Mouse (Mus musculus) limb, embryonic 10.5 days (tissue): Measurements from ENCODE around the gene Ncmap. TPM values are rescaled to one million over a fixed set of nuclear protein-coding genes. Genes with fewer than 3 reads are reported as not detected.

Experiments used
- DNase-seq: peaks from one replicate; pipeline ENCODE4 v3.0.0-alpha.2; 2017; ENCODE audit warnings: low spot score
- H3K27ac ChIP-seq: fragments of 300-500 bp; sonication (generic); 2 replicates; pipeline ENCODE4 v1.5.1; 2016; ENCODE audit warnings: mild to moderate bottlenecking
- H3K27me3 ChIP-seq: fragments of 300-500 bp; sonication (generic); 2 replicates; pipeline ENCODE4 v1.6.1; 2016; ENCODE audit warnings: low read depth, mild to moderate bottlenecking; ENCODE audit not compliant: poor library complexity, severe bottlenecking
- H3K36me3 ChIP-seq: fragments of 300-500 bp; sonication (generic); 2 replicates; pipeline ENCODE4 v1.6.1; 2016; ENCODE audit warnings: mild to moderate bottlenecking, moderate library complexity
- H3K4me1 ChIP-seq: fragments of 300-500 bp; sonication (generic); 2 replicates; pipeline ENCODE4 v1.6.1; 2016
- H3K4me3 ChIP-seq: fragments of 300-500 bp; sonication (generic); 2 replicates; pipeline ENCODE4 v1.5.1; 2016; ENCODE audit warnings: mild to moderate bottlenecking, moderate library complexity
- H3K9me3 ChIP-seq: fragments of 300-500 bp; sonication (generic); replicated peaks from 2 replicates; pipeline ENCODE4 v1.6.1; 2016; ENCODE audit warnings: mild to moderate bottlenecking
- WGBS: fragments of 180-500 bp; shearing (Covaris S2); methylation state at CpG from one replicate; pipeline ENCODE4 v1.1.7; 2016; 5-methylcytosine and 5-hydroxymethylcytosine counted together
- polyA plus RNA-seq: library from polyadenylated mRNA; unstranded; fragments of >200 nt; fragmentation: Nextera tagmentation; extraction: Ambion mirVana; gene quantifications from 2 replicates; pipeline ENCODE4 v1.2.1, GENCODE M21; 2016

Ncmap gene
- polyA plus RNA-seq = 0.35 TPM in 1 of 2 replicates, not detected in the other

DNA sequence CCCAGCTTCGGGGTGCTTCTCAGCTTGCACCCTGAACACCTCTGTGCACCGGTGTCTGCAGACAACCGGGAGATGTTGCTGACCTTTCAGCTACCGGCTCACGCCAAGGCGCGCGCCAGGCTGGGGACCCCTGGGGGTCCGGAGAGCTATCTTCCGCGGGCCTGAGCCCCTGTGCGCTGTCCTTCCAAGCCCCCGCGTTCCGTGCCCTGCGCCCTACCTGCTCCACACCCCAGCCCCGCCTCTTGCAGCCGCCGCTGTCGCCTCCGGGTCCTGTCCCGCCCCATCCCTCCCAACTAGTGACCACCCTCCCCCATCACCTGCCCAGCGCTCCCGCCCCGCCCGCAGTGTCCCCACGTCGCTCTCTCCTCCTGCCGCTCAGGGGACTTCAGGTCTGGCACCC, at the start of gene Ncmap:
TSS of gene Ncmap (minus strand) at position 237 of the 400 bp plus-strand sequence.
- Histone ChIP-seq H3K4me1 (peaks cover 12% of the 10 kb centered on the region), H3K27me3 (peaks cover 63% of the 10 kb centered on the region), H3K4me3 (peak within 1 kb of the TSS; percentile 54), H3K27ac (peak within 1 kb of the TSS; percentile 44; the same call in 1 of the 2 replicates), H3K9me3 (no peaks in the 10 kb centered on the region), H3K36me3 (no peaks in the 10 kb centered on the region)
- under 1% methylated on average over 29 of the region's 29 CpGs for WGBS
- DNase-seq = peak; percentile 50

DNA sequence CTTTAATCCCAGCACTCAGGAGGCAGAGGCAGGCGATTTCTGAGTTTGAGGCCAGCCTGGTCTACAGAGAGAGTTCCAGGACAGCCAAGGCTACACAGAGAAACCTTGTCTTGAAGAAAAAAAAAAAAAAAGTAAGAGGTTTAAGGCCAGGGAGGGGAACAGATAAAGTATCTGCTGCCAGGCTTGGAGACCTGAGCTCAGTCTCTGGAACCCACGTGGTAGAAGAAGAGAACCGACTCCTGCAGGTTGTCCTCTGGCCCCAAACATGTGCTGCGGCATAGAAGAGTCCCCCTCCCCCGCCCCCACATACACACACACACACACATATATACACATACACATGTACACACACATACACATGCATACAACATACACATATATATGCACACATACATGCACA, 44.4 kb upstream of the Ncmap start:
- Histone ChIP-seq H3K27ac (no peak overlapping the region), H3K27me3 (no peaks in the 10 kb centered on the region), H3K4me1 (peaks cover 7% of the 10 kb centered on the region), H3K36me3 (no peaks in the 10 kb centered on the region), H3K4me3 (no peak overlapping the region), H3K9me3 (no peaks in the 10 kb centered on the region)
- 77% methylated on average over 5 of the region's 5 CpGs for WGBS
- no peak for DNase-seq

DNA sequence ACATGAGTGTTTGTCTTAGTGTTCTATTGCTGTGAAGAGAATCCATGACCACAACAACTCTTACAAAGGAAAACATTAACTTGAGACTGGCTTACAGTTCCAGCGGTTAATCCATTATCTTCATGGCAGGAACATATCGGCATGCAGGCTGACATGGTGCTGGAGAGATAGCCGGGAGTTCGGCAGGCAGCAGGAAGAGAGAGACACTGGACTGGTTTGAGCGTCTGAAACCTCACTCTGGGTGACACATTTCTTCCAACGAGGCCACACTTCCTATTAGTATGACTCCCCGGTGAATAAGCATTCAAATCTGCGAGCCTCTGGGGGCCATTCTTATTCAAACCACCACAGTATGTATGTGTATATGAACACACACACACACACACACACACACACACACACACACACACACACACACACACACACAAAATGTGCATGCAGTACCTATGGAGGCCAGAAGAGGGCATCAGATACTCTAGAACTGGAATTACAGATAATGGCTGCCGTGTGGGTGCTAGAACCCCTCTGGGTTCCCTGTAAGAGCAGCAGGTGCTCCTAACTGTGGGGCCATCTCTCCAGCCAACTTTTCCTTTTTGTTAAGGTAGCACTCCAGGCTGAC, 42.0 kb upstream of the Ncmap start:
- Histone ChIP-seq H3K27ac (no peak overlapping the region), H3K36me3 (no peaks in the 10 kb centered on the region), H3K4me1 (peaks cover 10% of the 10 kb centered on the region), H3K4me3 (no peak overlapping the region), H3K27me3 (no peaks in the 10 kb centered on the region), H3K9me3 (no peaks in the 10 kb centered on the region)
- peak; percentile 38 for DNase-seq
- 67% methylated on average over 9 of the region's 9 CpGs for WGBS

DNA sequence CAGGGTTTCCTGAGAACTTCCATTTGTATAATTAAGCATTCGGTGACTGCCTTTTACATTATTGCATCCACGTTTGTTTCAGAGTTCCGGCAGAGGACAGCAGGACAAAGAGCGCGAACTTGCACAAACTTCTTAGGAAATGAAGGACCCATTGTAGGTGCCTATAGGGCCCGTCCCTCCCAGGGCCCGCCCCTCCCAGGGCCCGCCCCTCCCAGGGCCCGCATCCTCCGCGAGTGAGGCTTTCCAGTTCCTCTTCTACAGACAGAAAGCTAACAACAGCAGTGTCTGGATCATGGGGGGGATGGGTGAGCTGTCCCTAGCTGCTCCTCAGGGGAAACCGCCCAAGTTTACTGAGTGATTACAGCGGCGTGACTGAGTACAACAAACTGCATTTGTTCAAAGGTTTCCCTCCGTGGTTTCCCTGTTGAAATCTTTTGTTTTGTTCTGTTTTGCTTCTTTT, 41.2 kb upstream of the Ncmap start:
- Histone ChIP-seq H3K27me3 (no peaks in the 10 kb centered on the region), H3K27ac (peak overlapping the region; percentile 78), H3K9me3 (no peaks in the 10 kb centered on the region), H3K36me3 (no peaks in the 10 kb centered on the region), H3K4me3 (peak overlapping the region; percentile 37), H3K4me1 (peaks cover 15% of the 10 kb centered on the region)
- 7% methylated on average over 15 of the region's 15 CpGs for WGBS
- peak; percentile 73 for DNase-seq

GRCm38 (mm10) chr4:135437924-135438323, 39.9 kb upstream of the Ncmap start:
- peaks cover 26% of the 10 kb centered on the region for H3K4me1 ChIP-seq
- no peaks in the 10 kb centered on the region for H3K36me3 ChIP-seq
- no peak for DNase-seq
- H3K27ac ChIP-seq = no peak overlapping the region
- no peaks in the 10 kb centered on the region for H3K9me3 ChIP-seq
- peaks cover 6% of the 10 kb centered on the region; the same call in 1 of the 2 replicates for H3K27me3 ChIP-seq
- H3K4me3 ChIP-seq = no peak overlapping the region

DNA sequence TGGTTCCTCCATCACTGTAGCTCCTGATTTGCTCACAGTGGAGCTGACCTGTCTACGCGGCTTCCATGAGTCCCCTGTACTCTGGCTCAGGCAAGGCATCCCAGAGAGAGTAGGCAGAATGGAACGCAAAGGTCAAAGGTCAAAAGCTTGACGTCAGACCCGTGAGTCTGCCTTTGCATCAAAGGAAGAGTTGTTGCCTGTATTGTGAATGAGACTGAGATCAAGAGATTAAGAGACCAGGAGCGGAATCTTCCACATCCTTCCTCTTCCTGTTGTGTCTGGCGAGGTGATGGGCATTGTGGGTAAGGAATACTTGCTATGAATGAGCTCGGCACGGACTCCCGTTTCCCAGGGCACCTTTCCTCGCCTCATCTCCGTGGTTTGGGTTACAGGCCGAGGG, 38.3 kb upstream of the Ncmap start:
- no peak overlapping the region for H3K4me3 ChIP-seq
- no peak for DNase-seq
- 65% methylated on average over 13 of the region's 13 CpGs for WGBS
- no peaks in the 10 kb centered on the region for H3K9me3 ChIP-seq
- peaks cover 26% of the 10 kb centered on the region for H3K4me1 ChIP-seq
- no peaks in the 10 kb centered on the region for H3K36me3 ChIP-seq
- peaks cover 14% of the 10 kb centered on the region for H3K27me3 ChIP-seq
- no peak overlapping the region for H3K27ac ChIP-seq

DNA sequence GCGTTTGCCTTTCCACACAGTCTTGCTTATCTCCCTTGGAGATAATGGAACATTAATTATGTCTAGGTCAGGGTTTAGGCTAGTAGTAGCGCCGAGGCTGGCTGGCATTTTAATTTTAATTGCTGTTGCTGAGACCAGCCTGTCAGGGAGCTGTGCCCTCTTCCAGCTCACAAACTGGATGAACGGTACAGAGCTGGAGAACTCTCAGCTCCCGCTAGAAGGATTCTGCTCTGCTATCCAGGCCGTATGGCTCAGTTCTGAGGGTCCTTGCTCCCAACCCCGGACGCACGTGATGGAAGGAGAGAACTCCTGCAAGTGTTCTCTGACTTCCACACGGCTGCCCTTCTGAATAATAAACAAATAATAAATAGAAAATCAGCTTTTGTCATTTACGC, 36.4 kb upstream of the Ncmap start:
- Histone ChIP-seq H3K4me1 (peaks cover 24% of the 10 kb centered on the region), H3K27me3 (peaks cover 14% of the 10 kb centered on the region), H3K9me3 (no peaks in the 10 kb centered on the region), H3K27ac (peak overlapping the region; percentile 85), H3K4me3 (peak overlapping the region; percentile 74), H3K36me3 (no peaks in the 10 kb centered on the region)
- WGBS = 30% methylated on average over 11 of the region's 11 CpGs
- DNase-seq = no peak

- H3K27ac ChIP-seq = peak within 1 kb of the TSS; percentile 85
- under 1% methylated on average over 79 of the region's 79 CpGs for WGBS
- DNase-seq = peak; percentile 94
Observed at GRCm38 (mm10) chr4:135433443-135434394, 35.7 kb upstream of the Ncmap start, which contains the start of gene Rcan3. Rcan3 (minus strand) TSS chr4:135433853.

GRCm38 (mm10) chr4:135433086-135433442, 35.0 kb upstream of the Ncmap start:
- DNase-seq = no peak
- 8% methylated on average over 10 of the region's 10 CpGs for WGBS
- H3K9me3 ChIP-seq = no peaks in the 10 kb centered on the region
- H3K36me3 ChIP-seq = no peaks in the 10 kb centered on the region
- peaks cover 19% of the 10 kb centered on the region for H3K4me1 ChIP-seq
- H3K4me3 ChIP-seq = peak overlapping the region; percentile 74
- peak overlapping the region; percentile 85 for H3K27ac ChIP-seq
- H3K27me3 ChIP-seq = peaks cover 14% of the 10 kb centered on the region

More at GRCm38 (mm10) chr4:135433443-135434394, 35.7 kb upstream of the Ncmap start, which contains the start of gene Rcan3:
- no peaks in the 10 kb centered on the region for H3K9me3 ChIP-seq
- peaks cover 19% of the 10 kb centered on the region for H3K4me1 ChIP-seq
- H3K27me3 ChIP-seq = peaks cover 14% of the 10 kb centered on the region
- H3K4me3 ChIP-seq = peak within 1 kb of the TSS; percentile 74
- no peaks in the 10 kb centered on the region for H3K36me3 ChIP-seq

DNA sequence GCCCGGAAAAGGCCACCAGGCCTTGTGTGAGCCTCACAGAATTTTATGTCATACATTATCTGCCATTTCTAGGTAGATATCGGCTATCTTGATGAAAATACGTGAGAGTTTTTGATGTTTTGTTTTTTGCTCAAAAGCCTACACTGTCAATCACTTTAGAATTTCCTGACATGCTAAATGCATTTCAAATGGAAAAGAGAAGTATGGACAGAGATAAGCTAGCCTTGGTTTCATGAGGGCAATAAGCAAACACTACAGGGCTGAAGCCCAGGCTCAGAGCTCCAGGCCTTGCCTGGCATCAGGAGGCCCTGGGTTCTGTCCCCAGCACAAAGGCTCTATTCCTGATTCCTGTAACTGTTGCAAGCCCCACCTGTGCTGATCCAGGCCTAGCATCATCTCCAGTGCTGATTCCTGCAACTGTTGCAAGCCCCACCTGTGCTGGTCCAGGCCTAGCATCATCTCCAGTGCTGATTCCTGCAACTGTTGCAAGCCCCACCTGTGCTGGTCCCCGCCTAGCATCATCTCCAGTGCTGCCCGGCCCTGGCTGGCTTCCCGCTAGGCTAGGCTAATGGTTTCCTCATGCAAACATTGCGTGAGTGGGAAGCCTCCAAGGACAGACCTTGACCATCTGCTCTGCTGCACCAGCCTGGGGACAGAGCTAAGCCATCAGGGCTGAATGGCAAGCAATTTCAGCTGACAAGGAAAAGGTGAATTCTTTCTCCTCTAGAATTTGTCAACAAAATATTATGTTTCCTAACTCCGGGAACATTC, 32.1 kb upstream of the Ncmap start:
- Histone ChIP-seq H3K27ac (no peak overlapping the region), H3K27me3 (peaks cover 14% of the 10 kb centered on the region), H3K36me3 (no peaks in the 10 kb centered on the region), H3K4me3 (no peak overlapping the region), H3K4me1 (peaks cover 16% of the 10 kb centered on the region), H3K9me3 (no peaks in the 10 kb centered on the region)
- 85% methylated on average over 8 of the region's 8 CpGs for WGBS
- no peak for DNase-seq

DNA sequence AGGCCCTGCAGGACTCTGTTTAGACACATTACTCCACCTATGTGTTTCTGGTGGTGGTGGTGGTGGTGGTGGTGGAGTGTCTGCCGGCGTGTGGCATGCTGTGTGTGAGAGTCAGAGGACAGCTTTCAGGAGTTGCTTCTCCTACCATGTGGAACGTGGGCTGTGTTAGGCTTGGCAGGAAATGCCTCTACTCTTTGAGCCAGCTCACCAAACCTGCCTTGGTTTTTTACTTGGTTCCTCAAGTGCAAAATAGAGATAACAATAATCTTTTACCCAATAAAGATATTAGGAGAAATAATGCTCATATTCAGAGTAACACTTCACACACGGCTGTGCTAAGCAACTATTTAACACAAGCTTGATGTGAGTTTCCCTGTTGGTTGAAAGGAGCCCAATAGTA, 31.4 kb upstream of the Ncmap start:
- Histone ChIP-seq H3K27ac (no peak overlapping the region), H3K36me3 (no peaks in the 10 kb centered on the region), H3K4me3 (no peak overlapping the region), H3K4me1 (peaks cover 13% of the 10 kb centered on the region), H3K9me3 (no peaks in the 10 kb centered on the region), H3K27me3 (peaks cover 14% of the 10 kb centered on the region)
- 94% methylated on average over 4 of the region's 4 CpGs for WGBS
- DNase-seq = no peak

DNA sequence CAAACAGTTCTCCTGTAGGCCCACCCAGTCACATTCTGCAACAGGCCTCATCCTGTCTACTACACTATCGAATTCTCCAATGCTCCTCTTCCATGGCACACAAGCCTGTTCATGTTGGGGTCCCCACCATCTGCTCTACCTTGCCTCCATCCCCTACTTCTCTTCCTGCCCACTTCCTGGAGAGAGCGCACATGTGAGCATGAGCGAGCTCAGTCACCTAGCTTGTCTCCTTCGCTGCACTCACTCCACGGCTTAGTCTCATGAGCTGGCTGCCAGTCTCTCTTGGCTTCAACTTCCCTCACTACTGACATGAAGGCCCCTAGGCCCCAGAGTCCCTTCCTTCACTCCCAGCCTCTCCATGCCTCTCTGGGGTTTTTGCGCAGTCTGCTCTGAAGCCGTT, 28.6 kb upstream of the Ncmap start:
- Histone ChIP-seq H3K36me3 (no peaks in the 10 kb centered on the region), H3K4me1 (no peaks in the 10 kb centered on the region), H3K4me3 (no peak overlapping the region), H3K27ac (no peak overlapping the region), H3K9me3 (no peaks in the 10 kb centered on the region), H3K27me3 (no peaks in the 10 kb centered on the region)
- 91% methylated on average over 7 of the region's 7 CpGs for WGBS
- DNase-seq = no peak
